Mouse (Mus musculus) limb, embryonic 11.5 days (tissue): ENCODE measurements at regions not wholly inside any gene's neighbourhood (a gene's known extent, or its start where the extent isn't known, plus 50 kb on each side); places are given as distances from the start of the nearest gene placed in this dataset.

Experiments
- ATAC-seq: fragments of 200-750 bp; cut with Nextera tagmentation; 2 replicates; pipeline ENCODE4 v1.8.0; 2017; ENCODE audit warnings: low read depth; ENCODE audit not compliant: insufficient number of reproducible peaks, low FRiP score, low TSS enrichment
- DNase-seq: peaks from one replicate; pipeline ENCODE4 v3.0.0-alpha.2; 2015; ENCODE audit warnings: low spot score
- H3K27ac ChIP-seq: fragments of 300-500 bp; sonication (generic); replicated peaks from 2 replicates; pipeline ENCODE4 v1.5.1; 2014; ENCODE audit warnings: low read depth, mild to moderate bottlenecking, low read length
- H3K27me3 ChIP-seq: fragments of 300-500 bp; sonication (generic); 2 replicates; pipeline ENCODE4 v1.6.1; 2014; ENCODE audit warnings: mild to moderate bottlenecking, low read length, mixed read lengths; ENCODE audit not compliant: control insufficient read depth, insufficient read depth
- H3K36me3 ChIP-seq: fragments of 300-500 bp; sonication (generic); 2 replicates; pipeline ENCODE4 v1.6.1; 2014; ENCODE audit warnings: mild to moderate bottlenecking, low read length, moderate library complexity, mixed read lengths; ENCODE audit not compliant: control insufficient read depth, insufficient read depth
- H3K4me1 ChIP-seq: fragments of 300-500 bp; sonication (generic); 2 replicates; pipeline ENCODE4 v1.6.1; 2014; ENCODE audit warnings: low read length, mixed read lengths; ENCODE audit not compliant: control insufficient read depth, insufficient read depth
- H3K4me2 ChIP-seq: fragments of 300-500 bp; sonication (generic); 2 replicates; pipeline ENCODE4 v1.6.1; 2014; ENCODE audit warnings: low read depth, mild to moderate bottlenecking, moderate library complexity; ENCODE audit not compliant: severe bottlenecking
- H3K4me3 ChIP-seq: fragments of 300-500 bp; sonication (generic); 2 replicates; pipeline ENCODE4 v1.5.1; 2014; ENCODE audit warnings: low read depth, low read length
- H3K9ac ChIP-seq: fragments of 300-500 bp; sonication (generic); 2 replicates; pipeline ENCODE4 v1.6.1; 2014; ENCODE audit warnings: mild to moderate bottlenecking, low read length
- H3K9me3 ChIP-seq: fragments of 300-500 bp; sonication (generic); 2 replicates; pipeline ENCODE4 v1.6.1; 2016; ENCODE audit warnings: low read length; ENCODE audit not compliant: control insufficient read depth
- WGBS: fragments of 180-500 bp; shearing (Covaris S2); extraction: QIAGEN DNeasy Blood & Tissue Kit; methylation state at CpG from one replicate; pipeline ENCODE4 v1.1.7; 2014; 5-methylcytosine and 5-hydroxymethylcytosine counted together

GRCm38 (mm10) chr17:16176782-16177510 lies 346.1 kb upstream of the Rgmb start:
- H3K4me1 ChIP-seq = no peaks in the 10 kb centered on the region
- ATAC-seq = peak; percentile 78; the same call in 1 of the 2 replicates
- no peak overlapping the region for H3K4me2 ChIP-seq
- no peak overlapping the region for H3K4me3 ChIP-seq
- H3K27ac ChIP-seq = no peak overlapping the region; the same call in 1 of the 2 replicates
- H3K27me3 ChIP-seq = no peaks in the 10 kb centered on the region
- H3K36me3 ChIP-seq = no peaks in the 10 kb centered on the region
- no peak overlapping the region for H3K9ac ChIP-seq
- no peaks in the 10 kb centered on the region for H3K9me3 ChIP-seq
- DNase-seq = peak; percentile 38
- WGBS = 55% methylated on average over 8 of the region's 8 CpGs

GRCm38 (mm10) chr17:16173568-16174105 lies 342.8 kb upstream of the Rgmb start:
- DNase-seq (no peak), ATAC-seq (no peak)
- no peaks in the 10 kb centered on the region for H3K27me3 ChIP-seq
- WGBS = 65% methylated on average over 3 of the region's 3 CpGs
- no peak overlapping the region for H3K4me3 ChIP-seq
- H3K4me2 ChIP-seq = no peak overlapping the region
- no peaks in the 10 kb centered on the region for H3K9me3 ChIP-seq
- no peaks in the 10 kb centered on the region for H3K36me3 ChIP-seq
- no peak overlapping the region for H3K9ac ChIP-seq
- H3K4me1 ChIP-seq = no peaks in the 10 kb centered on the region
- no peak overlapping the region for H3K27ac ChIP-seq

- H3K27ac ChIP-seq = no peak overlapping the region
- no peaks in the 10 kb centered on the region for H3K27me3 ChIP-seq
- no peaks in the 10 kb centered on the region for H3K9me3 ChIP-seq
- 80% methylated on average over 2 of the region's 2 CpGs for WGBS
- no peaks in the 10 kb centered on the region for H3K36me3 ChIP-seq
- H3K4me2 ChIP-seq = no peak overlapping the region
- DNase-seq (no peak), ATAC-seq (no peak)
- no peak overlapping the region for H3K9ac ChIP-seq
- no peaks in the 10 kb centered on the region for H3K4me1 ChIP-seq
- H3K4me3 ChIP-seq = no peak overlapping the region
These were observed 335.9 kb upstream of the Rgmb start for GRCm38 (mm10) chr17:16166731-16167130.

- Histone ChIP-seq H3K36me3 (no peaks in the 10 kb centered on the region), H3K9ac (no peak overlapping the region), H3K9me3 (no peaks in the 10 kb centered on the region), H3K27ac (no peak overlapping the region), H3K4me2 (no peak overlapping the region), H3K4me3 (no peak overlapping the region), H3K4me1 (no peaks in the 10 kb centered on the region), H3K27me3 (no peaks in the 10 kb centered on the region)
- WGBS = 81% methylated on average over 3 of the region's 3 CpGs
- DNase-seq (no peak), ATAC-seq (no peak)
These were observed 327.3 kb upstream of the Rgmb start for GRCm38 (mm10) chr17:16158119-16158518.

- H3K36me3 ChIP-seq = no peaks in the 10 kb centered on the region
- H3K4me1 ChIP-seq = no peaks in the 10 kb centered on the region
- no peaks in the 10 kb centered on the region for H3K9me3 ChIP-seq
- no peak overlapping the region for H3K27ac ChIP-seq
- H3K9ac ChIP-seq = no peak overlapping the region
- WGBS = 46% methylated on average over 6 of the region's 6 CpGs
- H3K27me3 ChIP-seq = no peaks in the 10 kb centered on the region
- no peak for ATAC-seq
- H3K4me2 ChIP-seq = no peak overlapping the region
- no peak overlapping the region for H3K4me3 ChIP-seq
- DNase-seq = no peak
These were observed 326.9 kb upstream of the Rgmb start for GRCm38 (mm10) chr17:16157711-16158110.

GRCm38 (mm10) chr17:16157135-16157534 lies 326.3 kb upstream of the Rgmb start:
- Histone ChIP-seq H3K9ac (no peak overlapping the region), H3K4me1 (no peaks in the 10 kb centered on the region), H3K9me3 (no peaks in the 10 kb centered on the region), H3K4me3 (no peak overlapping the region), H3K27ac (no peak overlapping the region), H3K36me3 (no peaks in the 10 kb centered on the region), H3K4me2 (no peak overlapping the region), H3K27me3 (no peaks in the 10 kb centered on the region)
- ATAC-seq = no peak
- 66% methylated on average over 5 of the region's 5 CpGs for WGBS
- no peak for DNase-seq

- Histone ChIP-seq H3K27ac (no peak overlapping the region), H3K9me3 (no peaks in the 10 kb centered on the region), H3K9ac (no peak overlapping the region), H3K4me2 (no peak overlapping the region), H3K36me3 (no peaks in the 10 kb centered on the region), H3K27me3 (no peaks in the 10 kb centered on the region), H3K4me1 (no peaks in the 10 kb centered on the region), H3K4me3 (no peak overlapping the region)
- ATAC-seq = 0 out of 2 replicates have a peak, but pooled peaks have one; percentile 39
- DNase-seq = no peak
- WGBS = 92% methylated on average over 3 of the region's 3 CpGs
These were observed 325.8 kb upstream of the Rgmb start for GRCm38 (mm10) chr17:16156596-16156995.

GRCm38 (mm10) chr17:16155587-16155986 lies 324.7 kb upstream of the Rgmb start:
- Histone ChIP-seq H3K9ac (no peak overlapping the region), H3K27me3 (no peaks in the 10 kb centered on the region), H3K4me2 (no peak overlapping the region), H3K27ac (no peak overlapping the region), H3K36me3 (no peaks in the 10 kb centered on the region), H3K4me3 (no peak overlapping the region), H3K9me3 (no peaks in the 10 kb centered on the region), H3K4me1 (no peaks in the 10 kb centered on the region)
- no peak for DNase-seq
- no peak for ATAC-seq
- 79% methylated on average over 3 of the region's 3 CpGs for WGBS
